Mouse (Mus musculus) stomach, postnatal 0 days (tissue): Measurements from ENCODE around the gene Mtfp1.

Experiments used
- CTCF ChIP-seq: IDR thresholded peaks from 2 replicates; pipeline ENCODE4 v1.5.1; 2016; ENCODE audit warnings: antibody characterized with exemption, low read depth, mild to moderate bottlenecking, moderate library complexity
- EP300 ChIP-seq: optimal IDR thresholded peaks from 2 replicates; pipeline ENCODE3; 2016; ENCODE audit warnings: antibody characterized with exemption

- no peak for TF ChIP-seq EP300
- TF ChIP-seq CTCF, result no peak
Observed at GRCm38 (mm10) chr11:4047766-4048165, 47.5 kb downstream of the Mtfp1 start.
